25 mouse cellular contexts compared by ENCODE assay signal in genomic region chr11:35989967-35990366, GRCm38 (mm10). TPM values are rescaled to one million over a fixed set of nuclear protein-coding genes. Genes with fewer than 3 reads are reported as not detected.
A peak's percentile ranks its signal among the peaks of the same experiment; 100 is the strongest.
DNase-seq lines count a peak whose midpoint lies in the region; ATAC-seq and TF ChIP-seq lines count a peak whose summit lies in the region.
"Had no signal": no experiment of that assay in that cellular context is flagged by ENCODE, and none has a peak within 500 bp of the region (broad histone marks: within the 10 kb centered on the region; RNA-seq: fewer than 3 reads in every experiment).

No protein-coding gene starts in this region.

- no peak for ATAC-seq in forebrain, embryonic 14.5 days
- ATAC-seq in forebrain, postnatal 0 days: no peak
- no peak for ATAC-seq in forebrain, embryonic 16.5 days
- ATAC-seq in forebrain, embryonic 13.5 days: no peak
- ATAC-seq: activated CD4-positive, CD25-positive, alpha-beta regulatory T cell, adult 4 months; CD4-positive, CD25-positive, alpha-beta regulatory T cell, adult 4 months; Patski had no signal

- H3K9me3 ChIP-seq in forebrain, embryonic 14.5 days (replicated peaks; ENCODE audit: control insufficient read depth, low read length): no peaks in the 10 kb centered on the region
- H3K9me3 ChIP-seq in forebrain, postnatal 0 days (ENCODE audit: low read length): no peaks in the 10 kb centered on the region
- no peaks in the 10 kb centered on the region for H3K9me3 ChIP-seq in forebrain, embryonic 16.5 days (ENCODE audit: control insufficient read depth, low read length)
- no peaks in the 10 kb centered on the region for H3K9me3 ChIP-seq in forebrain, embryonic 13.5 days (replicated peaks)
- H3K9me3 ChIP-seq: embryonic facial prominence, embryonic 13.5 days; embryonic facial prominence, embryonic 15.5 days had no signal

- H3K4me3 ChIP-seq in forebrain, embryonic 14.5 days (ENCODE audit: low read depth, low read length): no peak overlapping the region
- no peak overlapping the region for H3K4me3 ChIP-seq in forebrain, postnatal 0 days (ENCODE audit: low read depth, low read length)
- no peak overlapping the region for H3K4me3 ChIP-seq in forebrain, embryonic 16.5 days (replicated peaks; ENCODE audit: low read length)
- H3K4me3 ChIP-seq in forebrain, embryonic 13.5 days: no peak overlapping the region
- H3K4me3 ChIP-seq: embryonic facial prominence, embryonic 13.5 days; embryonic facial prominence, embryonic 15.5 days; erythroblast, embryonic 14.5 days had no signal

- H3K9ac ChIP-seq in forebrain, embryonic 14.5 days (ENCODE audit: low read length): no peak overlapping the region
- no peak overlapping the region for H3K9ac ChIP-seq in forebrain, postnatal 0 days
- no peak overlapping the region for H3K9ac ChIP-seq in forebrain, embryonic 16.5 days (replicated peaks; ENCODE audit: low read depth, low read length)
- H3K9ac ChIP-seq in forebrain, embryonic 13.5 days: no peak overlapping the region
- H3K9ac ChIP-seq: embryonic facial prominence, embryonic 13.5 days; embryonic facial prominence, embryonic 15.5 days had no signal

- no peak for TF ChIP-seq CTCF in forebrain, postnatal 0 days (IDR thresholded peaks at IDR 0.05; ENCODE audit: low read depth)
- TF ChIP-seq CTCF in brain, embryonic 14.5 days (IDR thresholded peaks at IDR 0.05; ENCODE audit: borderline replicate concordance, extremely low read depth, insufficient read depth, insufficient read length): no peak

- H3K27ac ChIP-seq in forebrain, embryonic 14.5 days (ENCODE audit: low read depth, low read length): no peak overlapping the region; the same call in 1 of the 2 replicates
- H3K27ac ChIP-seq in forebrain, postnatal 0 days (ENCODE audit: low read depth, low read length): no peak overlapping the region
- peak overlapping the region; percentile 13; the same call in 1 of the 2 replicates for H3K27ac ChIP-seq in forebrain, embryonic 16.5 days (ENCODE audit: low read length)
- H3K27ac ChIP-seq in forebrain, embryonic 13.5 days: no peak overlapping the region
- H3K27ac ChIP-seq: embryonic facial prominence, embryonic 13.5 days; embryonic facial prominence, embryonic 15.5 days had no signal

- H3K4me2 ChIP-seq in forebrain, embryonic 14.5 days (ENCODE audit: low read length): no peak overlapping the region
- H3K4me2 ChIP-seq in forebrain, postnatal 0 days (ENCODE audit: low read depth): no peak overlapping the region
- no peak overlapping the region for H3K4me2 ChIP-seq in forebrain, embryonic 16.5 days (ENCODE audit: low read length)
- H3K4me2 ChIP-seq in forebrain, embryonic 13.5 days: no peak overlapping the region
- H3K4me2 ChIP-seq: embryonic facial prominence, embryonic 13.5 days; embryonic facial prominence, embryonic 15.5 days had no signal

- H3K27me3 ChIP-seq in forebrain, embryonic 14.5 days (replicated peaks; ENCODE audit: control insufficient read depth, insufficient read depth, low read length): no peaks in the 10 kb centered on the region
- no peaks in the 10 kb centered on the region for H3K27me3 ChIP-seq in forebrain, postnatal 0 days (ENCODE audit: insufficient read depth, low read length)
- H3K27me3 ChIP-seq in forebrain, embryonic 16.5 days (replicated peaks; ENCODE audit: control insufficient read depth, insufficient read depth, low read length): no peaks in the 10 kb centered on the region
- H3K27me3 ChIP-seq in forebrain, embryonic 13.5 days: peaks cover 2% of the 10 kb centered on the region; the same call in 1 of the 2 replicates
- H3K27me3 ChIP-seq: CH12.LX; embryonic facial prominence, embryonic 15.5 days; Patski had no signal

- WGBS in forebrain, embryonic 14.5 days: 54% methylated on average over 4 of the region's 4 CpGs
- WGBS in forebrain, postnatal 0 days: 30% methylated on average over 4 of the region's 4 CpGs
- 29% methylated on average over 4 of the region's 4 CpGs for WGBS in forebrain, embryonic 16.5 days
- 62% methylated on average over 4 of the region's 4 CpGs for WGBS in forebrain, embryonic 13.5 days

- no peaks in the 10 kb centered on the region for H3K36me3 ChIP-seq in forebrain, embryonic 14.5 days (ENCODE audit: control insufficient read depth, insufficient read depth, low read length)
- no peaks in the 10 kb centered on the region for H3K36me3 ChIP-seq in forebrain, postnatal 0 days (ENCODE audit: insufficient read depth)
- no peaks in the 10 kb centered on the region for H3K36me3 ChIP-seq in forebrain, embryonic 16.5 days (ENCODE audit: control insufficient read depth, insufficient read depth)
- H3K36me3 ChIP-seq in forebrain, embryonic 13.5 days (ENCODE audit: poor library complexity, severe bottlenecking): no peaks in the 10 kb centered on the region
- H3K36me3 ChIP-seq: embryonic facial prominence, embryonic 13.5 days; embryonic facial prominence, embryonic 15.5 days; G1E had no signal

- peaks cover 6% of the 10 kb centered on the region for H3K4me1 ChIP-seq in forebrain, embryonic 14.5 days (ENCODE audit: control insufficient read depth, insufficient read depth, low read length)
- peaks cover 11% of the 10 kb centered on the region; the same call in 1 of the 2 replicates for H3K4me1 ChIP-seq in forebrain, postnatal 0 days (ENCODE audit: insufficient read depth)
- H3K4me1 ChIP-seq in forebrain, embryonic 16.5 days (replicated peaks; ENCODE audit: control insufficient read depth, insufficient read depth, low read length): peaks cover 19% of the 10 kb centered on the region
- peaks cover 9% of the 10 kb centered on the region for H3K4me1 ChIP-seq in forebrain, embryonic 13.5 days

- no peak for TF ChIP-seq POLR2A in brain, embryonic 14.5 days (IDR thresholded peaks at IDR 0.05; ENCODE audit: borderline replicate concordance, extremely low read depth, insufficient read depth, insufficient read length, poor library complexity, severe bottlenecking)

- DNase-seq in forebrain, embryonic 14.5 days (ENCODE audit: low spot score): peak; percentile 53
- DNase-seq in forebrain, postnatal 0 days: no peak
- DNase-seq in brain, embryonic 14.5 days (ENCODE audit: low read depth): peak; percentile 50
- DNase-seq: adrenal gland, adult 8-10 months; adrenal gland, postnatal 14 days; adrenal gland, postnatal 36 days; B cell, adult 2 months; cerebellum, adult 11 months; cerebellum, adult 18-20 months; cerebellum, adult 8-10 months; cerebellum, adult 9-11 months; cerebellum, postnatal 14 days; cerebellum, postnatal 36 days; embryo, embryonic 11 days had no signal

RNA-seq across cellular contexts. Expression of gene Wwc1, which starts 9.6 kb away (rescaled TPM):
- polyA plus RNA-seq in forebrain, embryonic 14.5 days (2014; fragmentation: Nextera tagmentation; extraction: Ambion mirVana): 10.4 and 11.1 TPM in 2 replicates
- 21.1 and 21.2 TPM in 2 replicates for total RNA-seq in forebrain, postnatal 0 days (2014; rRNA removed)
- 13.2 and 13.8 TPM in 2 replicates for polyA plus RNA-seq in forebrain, postnatal 0 days (2015; fragmentation: Nextera tagmentation; extraction: Ambion mirVana)
- 10.2 and 14.9 TPM in 2 replicates for polyA plus RNA-seq in forebrain, embryonic 16.5 days (2015; fragmentation: Nextera tagmentation; extraction: Ambion mirVana)
- 8.6 and 8.8 TPM in 2 replicates for polyA plus RNA-seq in forebrain, embryonic 13.5 days (2015; fragmentation: Nextera tagmentation; extraction: Ambion mirVana)
- 39.4 and 45.1 TPM in 2 replicates for polyA plus RNA-seq in brain, embryonic 14.5 days (2012; rRNA removed)
- total RNA-seq: common myeloid progenitor, adult 5-6 weeks had no signal
- polyA plus RNA-seq: activated CD4-positive, CD25-positive, alpha-beta regulatory T cell, adult 4 months had no signal
